Mouse (Mus musculus) MEL (cell line): ENCODE data around the gene Olfr549. TPM values are rescaled to one million over a fixed set of nuclear protein-coding genes. Genes with fewer than 3 reads are reported as not detected.

Experiments
- DNase-seq: peaks from one replicate; pipeline ENCODE4 v3.0.0; 2011; ENCODE audit warnings: low read depth, low spot score
- H3K27ac ChIP-seq: 2 replicates; pipeline ENCODE4 v1.5.1; 2012; ENCODE audit warnings: low read depth, mild to moderate bottlenecking, control low read depth, low read length, moderate library complexity; ENCODE audit not compliant: control insufficient read depth
- H3K27me3 ChIP-seq, 2 experiments: fragments of 150-350 bp in 1 of 2; sonication (generic) in 1 of 2; 2 replicates each; pipeline ENCODE4 v1.6.1; 2012; ENCODE audit warnings: low read length in 2 of 2, mild to moderate bottlenecking in 2 of 2, improper control_type of control experiment in 1 of 2, moderate library complexity in 1 of 2; ENCODE audit not compliant: insufficient read depth in 2 of 2, control insufficient read depth in 1 of 2
- H3K36me3 ChIP-seq, 2 experiments: 2 replicates each; pipeline ENCODE4 v1.6.1; 2012 to 2014; ENCODE audit warnings: low read length in 2 of 2, improper control_type of control experiment in 1 of 2, inconsistent platforms in 1 of 2, mild to moderate bottlenecking in 1 of 2; ENCODE audit not compliant: insufficient read depth in 2 of 2, control insufficient read depth in 1 of 2
- H3K4me1 ChIP-seq, 2 experiments: fragments of 150-350 bp in 1 of 2; sonication (generic) in 1 of 2; 2 replicates each; pipeline ENCODE4 v1.6.1; 2012; ENCODE audit warnings: low read length in 2 of 2, improper control_type of control experiment in 1 of 2, mild to moderate bottlenecking in 1 of 2; ENCODE audit not compliant: insufficient read depth in 2 of 2, control insufficient read depth in 1 of 2
- H3K4me3 ChIP-seq, 2 experiments: fragments of 150-350 bp in 1 of 2; sonication (generic) in 1 of 2; 2 replicates each; pipeline ENCODE4 v1.5.1; 2012; ENCODE audit warnings: low read depth in 2 of 2, low read length in 2 of 2, mild to moderate bottlenecking in 2 of 2, moderate library complexity in 2 of 2, control low read depth in 1 of 2, improper control_type of control experiment in 1 of 2; ENCODE audit not compliant: control insufficient read depth in 1 of 2, insufficient read depth in 1 of 2
- H3K79me2 ChIP-seq: 2 replicates; pipeline ENCODE4 v1.6.1; 2012; ENCODE audit warnings: mild to moderate bottlenecking, low read length, moderate library complexity; ENCODE audit not compliant: control insufficient read depth, poor library complexity, insufficient read depth
- H3K9ac ChIP-seq: 2 replicates; pipeline ENCODE4 v1.6.1; 2012; ENCODE audit warnings: low read depth, mild to moderate bottlenecking, control low read depth, low read length, moderate library complexity; ENCODE audit not compliant: control insufficient read depth, poor library complexity, severe bottlenecking
- H3K9me3 ChIP-seq: fragments of 150-350 bp; sonication (generic); replicated peaks from 2 replicates; pipeline ENCODE4 v1.6.1; 2012; ENCODE audit warnings: mild to moderate bottlenecking, low read length, improper control_type of control experiment, moderate library complexity; ENCODE audit not compliant: insufficient read depth
- BHLHE40 ChIP-seq: IDR thresholded peaks from 2 replicates; pipeline ENCODE4 v1.6.1; 2012; ENCODE audit warnings: low read depth, mild to moderate bottlenecking, inconsistent platforms, low read length, improper control_type of control experiment, borderline replicate concordance
- CTCF ChIP-seq, 3 experiments: IDR thresholded peaks in 2 of 3; conservative IDR thresholded peaks in 1 of 3; 2 replicates each; pipeline ENCODE4 v1.5.1; 2011 to 2012; ENCODE audit warnings: low read length in 3 of 3, low read depth in 2 of 3, mild to moderate bottlenecking in 2 of 3, improper control_type of control experiment in 1 of 3, inconsistent platforms in 1 of 3, mixed read lengths in 1 of 3, moderate library complexity in 1 of 3; ENCODE audit not compliant: control insufficient read depth in 1 of 3, insufficient read depth in 1 of 3, poor library complexity in 1 of 3, severe bottlenecking in 1 of 3
- EP300 ChIP-seq, 2 experiments: IDR thresholded peaks; 2 replicates each; pipeline ENCODE4 v1.6.1; 2011; ENCODE audit warnings: improper control_type of control experiment in 2 of 2, low read length in 2 of 2, low read depth in 1 of 2, mild to moderate bottlenecking in 1 of 2
- ETS1 ChIP-seq: IDR thresholded peaks from 2 replicates; pipeline ENCODE4 v1.6.1; 2012; ENCODE audit warnings: low read depth, mild to moderate bottlenecking, inconsistent platforms, low read length, improper control_type of control experiment, moderate library complexity
- GABPA ChIP-seq: IDR thresholded peaks from 2 replicates; pipeline ENCODE4 v1.6.1; 2012; ENCODE audit warnings: low read depth, mild to moderate bottlenecking, inconsistent platforms, low read length, improper control_type of control experiment, moderate library complexity
- GATA1 ChIP-seq: IDR thresholded peaks from 2 replicates; pipeline ENCODE4 v1.6.1; 2011; ENCODE audit warnings: low read depth, low read length, improper control_type of control experiment
- HCFC1 ChIP-seq: IDR thresholded peaks from 2 replicates; pipeline ENCODE4 v1.6.1; 2012; ENCODE audit warnings: low read depth, mild to moderate bottlenecking, inconsistent platforms, low read length, improper control_type of control experiment, moderate library complexity
- MAX ChIP-seq: IDR thresholded peaks from 2 replicates; pipeline ENCODE4 v1.6.1; 2011; ENCODE audit warnings: low read length, improper control_type of control experiment
- MAZ ChIP-seq: IDR thresholded peaks from 2 replicates; pipeline ENCODE4 v1.6.1; 2012; ENCODE audit warnings: low read depth, mild to moderate bottlenecking, inconsistent platforms, low read length, improper control_type of control experiment
- MEF2A ChIP-seq: IDR thresholded peaks from 2 replicates; pipeline ENCODE4 v1.6.1; 2014; ENCODE audit warnings: low read depth, mild to moderate bottlenecking, inconsistent platforms, low read length, improper control_type of control experiment; ENCODE audit not compliant: poor library complexity, insufficient replicate concordance, severe bottlenecking; ENCODE audit errors: extremely low read depth
- MXI1 ChIP-seq: IDR thresholded peaks from 2 replicates; pipeline ENCODE4 v1.6.1; 2011; ENCODE audit warnings: mild to moderate bottlenecking, low read depth, low read length, improper control_type of control experiment
- MYB ChIP-seq: IDR thresholded peaks from 2 replicates; pipeline ENCODE4 v1.6.1; 2011; ENCODE audit warnings: mild to moderate bottlenecking, low read depth, low read length, improper control_type of control experiment
- MYC ChIP-seq: IDR thresholded peaks from 2 replicates; pipeline ENCODE4 v1.6.1; 2011; ENCODE audit warnings: low read depth, mild to moderate bottlenecking, low read length, improper control_type of control experiment, moderate library complexity
- NELFE ChIP-seq: IDR thresholded peaks from 2 replicates; pipeline ENCODE4 v1.6.1; 2011; ENCODE audit warnings: low read depth, low read length, improper control_type of control experiment
- POLR2A ChIP-seq, 2 experiments: IDR thresholded peaks; 2 replicates each; pipeline ENCODE4 v1.6.1; 2011 to 2012; ENCODE audit warnings: low read length in 2 of 2, mild to moderate bottlenecking in 2 of 2, control low read depth in 1 of 2, improper control_type of control experiment in 1 of 2, low read depth in 1 of 2, moderate library complexity in 1 of 2; ENCODE audit not compliant: control insufficient read depth in 1 of 2, insufficient read depth in 1 of 2, poor library complexity in 1 of 2
- POLR2AphosphoS2 ChIP-seq: IDR thresholded peaks from 2 replicates; pipeline ENCODE4 v1.6.1; 2011; ENCODE audit warnings: low read length, improper control_type of control experiment
- SIN3A ChIP-seq: IDR thresholded peaks from 2 replicates; pipeline ENCODE4 v1.6.1; 2012; ENCODE audit warnings: low read length, improper control_type of control experiment, inconsistent platforms
- SMC3 ChIP-seq: IDR thresholded peaks from 2 replicates; pipeline ENCODE4 v1.6.1; 2011; ENCODE audit warnings: low read depth, low read length, improper control_type of control experiment
- TAL1 ChIP-seq: IDR thresholded peaks from 2 replicates; pipeline ENCODE4 v1.6.1; 2012; ENCODE audit warnings: mild to moderate bottlenecking, inconsistent platforms, low read length, moderate library complexity, mixed read lengths
- TBP ChIP-seq: IDR thresholded peaks from 2 replicates; pipeline ENCODE4 v1.8.0; 2011; ENCODE audit warnings: low read depth, low read length, improper control_type of control experiment
- UBTF ChIP-seq: IDR thresholded peaks from 2 replicates; pipeline ENCODE4 v1.6.1; 2012; ENCODE audit warnings: low read depth, mild to moderate bottlenecking, inconsistent platforms, low read length, improper control_type of control experiment, moderate library complexity, borderline replicate concordance; ENCODE audit not compliant: insufficient read depth
- USF2 ChIP-seq, 2 experiments: IDR thresholded peaks; 2 replicates each; pipeline ENCODE4 v1.6.1; 2011 to 2012; ENCODE audit warnings: improper control_type of control experiment in 2 of 2, low read length in 2 of 2, borderline replicate concordance in 1 of 2, inconsistent platforms in 1 of 2, low read depth in 1 of 2, mild to moderate bottlenecking in 1 of 2; ENCODE audit not compliant: insufficient read depth in 1 of 2
- ZKSCAN1 ChIP-seq: IDR thresholded peaks from 2 replicates; pipeline ENCODE4 v1.6.1; 2012; ENCODE audit warnings: low read depth, mild to moderate bottlenecking, inconsistent platforms, low read length, improper control_type of control experiment, moderate library complexity
- ZNF384 ChIP-seq: IDR thresholded peaks from 2 replicates; pipeline ENCODE4 v1.6.1; 2012; ENCODE audit warnings: low read depth, mild to moderate bottlenecking, inconsistent platforms, low read length, improper control_type of control experiment
- polyA plus RNA-seq, 2 experiments: library from polyadenylated mRNA; stranded (reverse) in 1 of 2; unstranded in 1 of 2; fragments of >175 nt in 1 of 2; fragments of >200 nt in 1 of 2; gene quantifications; 2 replicates each; pipeline versions ENCODE4 v1.2.1 to v1.2.4; 2012; ENCODE audit warnings: low replicate concordance in 2 of 2, low read depth in 1 of 2; ENCODE audit not compliant: insufficient read length in 2 of 2, insufficient read depth in 1 of 2, missing spikeins in 1 of 2
- total RNA-seq: library from RNA; depleted of rRNA; stranded (reverse); fragments of 300-350 nt; gene quantifications from 2 replicates; pipeline ENCODE4 v1.2.3, GENCODE M21; 2012

Gene Olfr549
- total and polyA plus RNA-seq, 3 experiments = not detected

- TF ChIP-seq MAX (no peak), NELFE (no peak), GABPA (no peak), EP300 (IDR thresholded peaks at IDR 0.05; ENCODE audit: low read depth in 1 of 2, low read length in 2 of 2) (no peak), CTCF (IDR thresholded peaks at IDR 0.05 in 2 of 3, conservative IDR thresholded peaks at IDR 0.05 in 1 of 3; ENCODE audit: control insufficient read depth in 1 of 3, insufficient read depth in 1 of 3, low read depth in 2 of 3, low read length in 3 of 3, poor library complexity in 1 of 3, severe bottlenecking in 1 of 3) (no peak), TAL1 (no peak), USF2 (IDR thresholded peaks at IDR 0.05; ENCODE audit: borderline replicate concordance in 1 of 2, insufficient read depth in 1 of 2, low read depth in 1 of 2, low read length in 2 of 2) (no peak)
- H3K27ac ChIP-seq = no peak within 1 kb of the TSS
- peaks cover 0 to 2% of the 10 kb centered on the region in 2 experiments; a peak in 3 of 4 replicates for H3K27me3 ChIP-seq
- H3K36me3 ChIP-seq = no peaks in the 10 kb centered on the region
- no peak within 1 kb of the TSS for H3K9ac ChIP-seq
- H3K9me3 ChIP-seq = no peaks in the 10 kb centered on the region
- no peaks in the 10 kb centered on the region for H3K79me2 ChIP-seq
- no peak within 1 kb of the TSS for H3K4me3 ChIP-seq
- no peak for DNase-seq
- H3K4me1 ChIP-seq = no peaks in the 10 kb centered on the region
Observed at GRCm38 (mm10) chr7:102571142-102571541, 21.5 kb downstream of the Olfr549 start, which contains the start of gene Olfr550. Gene Olfr550, plus strand, starts transcription at chr7:102571442.

- Histone ChIP-seq H3K79me2 (no peaks in the 10 kb centered on the region), H3K4me1 (no peaks in the 10 kb centered on the region), H3K36me3 (no peaks in the 10 kb centered on the region), H3K4me3 (no peak overlapping the region), H3K9me3 (no peaks in the 10 kb centered on the region), H3K27ac (no peak overlapping the region), H3K27me3 (peaks cover 0 to 2% of the 10 kb centered on the region in 2 experiments; a peak in 3 of 4 replicates), H3K9ac (no peak overlapping the region)
- DNase-seq = no peak
- TF ChIP-seq BHLHE40 = no peak
- TF ChIP-seq HCFC1 = no peak
- TF ChIP-seq TAL1 = no peak
- no peak for TF ChIP-seq MEF2A
- no peak for TF ChIP-seq MXI1
- no peak for TF ChIP-seq ZKSCAN1
- no peak for TF ChIP-seq GATA1
Observed at GRCm38 (mm10) chr7:102573174-102573830, 23.6 kb downstream of the Olfr549 start.

GRCm38 (mm10) chr7:102575998-102576397 lies 26.3 kb downstream of the Olfr549 start:
- no peak overlapping the region for H3K27ac ChIP-seq
- H3K36me3 ChIP-seq = no peaks in the 10 kb centered on the region
- TF ChIP-seq POLR2AphosphoS2 (no peak), SMC3 (no peak), GATA1 (no peak), ZKSCAN1 (no peak), MAZ (no peak), EP300 (IDR thresholded peaks at IDR 0.05; ENCODE audit: low read depth in 1 of 2, low read length in 2 of 2) (no peak), ZNF384 (no peak), MYB (no peak), TAL1 (no peak), BHLHE40 (no peak), MYC (no peak), TBP (no peak), SIN3A (no peak), UBTF (no peak), ETS1 (no peak), HCFC1 (no peak), POLR2A (IDR thresholded peaks at IDR 0.05; ENCODE audit: control insufficient read depth in 1 of 2, insufficient read depth in 1 of 2, low read depth in 1 of 2, low read length in 2 of 2, poor library complexity in 1 of 2) (no peak), MXI1 (no peak), MAX (no peak)
- no peak overlapping the region for H3K4me3 ChIP-seq
- H3K9ac ChIP-seq = no peak overlapping the region
- H3K79me2 ChIP-seq = no peaks in the 10 kb centered on the region
- H3K4me1 ChIP-seq = no peaks in the 10 kb centered on the region
- DNase-seq = no peak
- no peaks in the 10 kb centered on the region for H3K9me3 ChIP-seq
- peaks cover 0 to 2% of the 10 kb centered on the region in 2 experiments; a peak in 3 of 4 replicates for H3K27me3 ChIP-seq
